Mouse (Mus musculus): Measurements from ENCODE around the gene Efs.

The Efs gene

DNA sequence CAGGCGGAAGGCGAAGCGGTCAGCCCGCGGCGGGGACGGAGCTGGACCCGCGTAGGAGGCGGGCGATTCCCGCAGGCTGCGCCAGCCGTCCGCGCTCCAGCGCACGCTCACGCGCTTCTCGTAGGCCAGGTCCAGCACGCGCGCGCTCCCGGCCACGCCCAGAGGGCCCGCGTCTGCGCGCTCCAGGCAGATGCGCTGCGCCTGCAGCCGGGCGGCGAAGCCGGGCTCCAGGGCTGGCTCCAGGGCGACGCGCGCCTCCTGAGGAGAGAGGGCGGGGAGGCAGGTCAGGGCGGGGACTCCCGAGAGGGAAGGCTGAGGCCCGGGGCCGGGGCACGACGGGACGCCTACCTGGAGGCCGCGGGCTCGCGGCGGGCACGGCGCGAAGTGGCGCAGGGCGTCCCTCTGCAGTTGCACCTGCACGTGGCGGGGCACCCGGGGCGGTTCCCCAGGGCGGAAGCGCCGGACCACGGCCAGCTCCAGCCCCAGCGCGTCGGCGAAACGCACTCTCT lies 49.3 kb downstream of the Efs start:
- in situ Hi-C loops (cut with MboI, MseI), result loop anchor here (25.0 kb wide), 1 partner anchor 711 kb away; the partner anchor contains the start of genes Emc9, Fitm1, Psme1 and Psme2

DNA sequence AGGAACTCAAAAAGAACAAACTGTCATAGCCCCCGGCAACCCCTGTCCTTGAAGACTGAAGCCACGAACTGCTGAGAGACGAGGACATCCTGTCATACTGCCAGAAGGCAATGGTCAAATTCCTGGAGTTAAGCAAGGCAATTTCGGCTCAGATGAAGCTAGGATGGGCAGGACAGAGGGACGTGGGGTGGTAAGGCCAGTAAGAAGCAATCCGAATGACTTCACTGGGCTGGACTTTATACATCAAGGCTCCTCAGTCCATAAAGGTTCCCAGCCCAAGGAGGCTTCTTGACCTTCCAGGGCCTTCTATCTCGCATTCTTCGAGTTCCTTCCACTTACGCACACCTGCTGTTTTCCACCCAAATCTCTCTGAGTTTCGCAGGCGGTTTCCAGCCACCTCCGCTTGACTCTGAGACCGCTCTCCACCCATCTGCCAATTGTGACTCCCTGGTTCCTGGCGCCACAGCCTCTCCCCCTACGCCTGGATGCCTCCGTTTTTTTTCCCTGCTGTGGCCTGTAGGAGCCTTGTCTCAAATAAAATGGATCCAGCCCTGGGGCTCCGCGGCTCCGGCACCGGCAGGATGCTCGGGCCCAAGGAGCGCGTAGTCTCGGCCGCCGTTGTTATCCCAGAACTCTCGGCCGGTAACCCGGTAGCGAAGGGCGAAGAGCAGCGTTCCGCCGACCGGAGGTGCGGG lies 49.9 kb downstream of the Efs start:
- in situ Hi-C loops (cut with MboI, MseI), result loop anchor here (25.0 kb wide), 1 partner anchor 711 kb away; the partner anchor contains the start of genes Emc9, Fitm1, Psme1 and Psme2

DNA sequence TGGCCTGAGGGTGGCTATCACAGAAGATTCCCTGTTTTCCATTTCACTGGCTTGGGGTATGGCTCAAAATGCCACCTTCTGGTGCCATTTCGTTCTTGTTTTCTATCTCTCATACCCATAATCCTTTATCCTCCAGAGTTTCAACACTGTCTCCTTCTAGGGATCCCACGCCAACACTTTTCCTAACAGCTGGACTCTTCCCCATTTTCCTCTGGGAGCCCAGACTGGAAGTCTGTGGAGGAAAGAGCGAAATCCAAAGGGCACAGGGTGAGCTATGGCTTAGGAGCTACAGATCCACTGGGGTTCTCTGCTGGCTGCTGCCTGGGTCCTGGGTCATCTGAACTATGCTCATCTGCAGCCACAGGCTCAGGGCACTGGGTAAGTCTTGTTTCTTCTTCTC lies 51.8 kb downstream of the Efs start:
- in situ Hi-C loops (cut with MboI, MseI), result no loop called here

DNA sequence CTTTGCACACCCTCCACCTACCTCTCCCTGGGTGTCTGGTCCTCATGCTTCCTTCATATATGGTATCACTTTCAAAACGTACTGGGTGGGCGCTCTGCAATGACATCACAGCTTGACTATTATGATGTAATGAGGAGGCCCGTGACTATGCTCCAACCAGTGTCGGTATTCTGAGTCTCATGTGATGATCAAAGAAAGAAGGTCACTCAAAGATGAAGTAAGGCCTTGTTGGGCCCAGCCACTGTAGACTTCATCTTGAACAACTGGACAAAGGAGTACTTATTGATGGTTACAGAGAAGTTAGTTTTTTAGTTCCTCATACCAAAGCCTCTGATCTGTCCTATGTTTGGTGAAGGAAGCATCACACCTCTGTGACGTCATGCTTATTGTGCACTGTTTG lies 55.1 kb downstream of the Efs start, which contains the start of gene Homez:
Homez (minus strand) TSS at position 101 of the 400 bp plus-strand sequence.
- in situ Hi-C loops (cut with MboI, MseI), result no loop called here

- in situ Hi-C loops (cut with MboI, MseI), result no loop called here
These were observed 57.9 kb downstream of the Efs start for GRCm38 (mm10) chr14:54868026-54868425.

DNA sequence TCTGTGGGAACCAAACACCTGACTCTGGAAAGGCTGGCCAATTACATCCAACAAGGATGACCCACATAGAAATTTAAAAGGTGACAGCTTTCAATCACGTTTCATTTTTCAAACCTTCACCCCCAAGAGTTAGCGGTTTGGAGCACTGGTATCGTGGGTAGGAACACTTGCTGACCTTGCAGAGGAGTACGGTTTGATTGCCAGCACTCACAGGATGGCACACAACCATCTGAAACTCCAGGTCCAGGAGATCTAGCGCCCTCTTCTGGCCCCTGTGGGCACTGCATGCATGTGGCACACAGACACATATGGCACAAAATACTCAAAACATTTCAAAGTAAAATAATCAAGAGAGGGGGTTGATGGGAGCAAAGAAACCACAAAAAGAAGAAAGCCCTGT lies 59.0 kb downstream of the Efs start:
- in situ Hi-C loops (cut with MboI, MseI), result no loop called here

Data from regulatory T cell (primary cell).